Mouse (Mus musculus): ENCODE results near the gene Dop1a. TPM values are rescaled to one million over a fixed set of nuclear protein-coding genes. Genes with fewer than 3 reads are reported as not detected.

Dop1a gene
- polyA plus RNA-seq (2017; shearing (Covaris generic)): 47.7 TPM

DNA sequence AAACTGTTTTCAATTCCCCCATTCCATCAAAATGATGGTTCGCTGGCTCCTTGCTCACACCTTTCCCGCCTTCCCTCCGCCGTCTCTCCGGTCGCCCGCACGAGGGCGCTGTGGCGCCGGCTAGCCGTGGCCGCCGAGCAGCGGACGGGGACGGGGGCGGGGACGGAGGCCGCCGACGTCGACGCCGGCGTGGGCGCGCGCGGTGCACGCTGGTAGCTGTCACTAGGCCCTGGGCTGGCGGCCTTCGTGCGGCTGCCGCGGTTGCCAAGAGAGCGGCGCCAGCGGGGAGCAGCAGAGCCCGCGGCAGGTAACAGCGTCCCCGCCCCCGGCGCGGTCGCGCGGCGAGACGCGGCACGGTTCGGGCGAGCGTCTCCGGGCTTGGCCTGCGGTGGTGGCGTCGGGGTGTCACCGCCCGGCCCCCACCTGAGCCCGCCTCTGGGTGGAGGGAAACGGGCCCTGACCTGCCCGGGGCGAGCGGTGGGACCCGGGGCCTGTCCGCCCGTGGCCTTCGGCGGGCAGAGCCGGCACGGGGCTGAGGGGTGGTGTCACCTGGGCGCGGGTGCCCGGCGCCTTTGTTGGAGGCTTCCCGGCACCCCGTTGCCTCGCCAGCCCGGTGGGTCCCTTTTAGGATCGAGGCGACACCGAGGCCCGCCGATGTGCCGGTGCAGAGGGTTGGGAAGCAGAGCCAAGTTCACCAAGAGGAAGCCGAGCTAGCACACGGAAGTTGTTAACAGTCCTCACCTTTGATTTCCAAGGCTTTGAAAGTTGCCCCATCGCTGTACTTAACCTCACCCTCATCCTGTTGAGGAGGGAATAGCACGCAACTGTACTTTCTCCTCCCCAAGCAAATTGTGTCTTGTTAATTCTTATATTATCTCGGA lies at the start of gene Dop1a:
Dop1a (plus strand) TSS at position 165 of the 881 bp plus-strand sequence.

DNA sequence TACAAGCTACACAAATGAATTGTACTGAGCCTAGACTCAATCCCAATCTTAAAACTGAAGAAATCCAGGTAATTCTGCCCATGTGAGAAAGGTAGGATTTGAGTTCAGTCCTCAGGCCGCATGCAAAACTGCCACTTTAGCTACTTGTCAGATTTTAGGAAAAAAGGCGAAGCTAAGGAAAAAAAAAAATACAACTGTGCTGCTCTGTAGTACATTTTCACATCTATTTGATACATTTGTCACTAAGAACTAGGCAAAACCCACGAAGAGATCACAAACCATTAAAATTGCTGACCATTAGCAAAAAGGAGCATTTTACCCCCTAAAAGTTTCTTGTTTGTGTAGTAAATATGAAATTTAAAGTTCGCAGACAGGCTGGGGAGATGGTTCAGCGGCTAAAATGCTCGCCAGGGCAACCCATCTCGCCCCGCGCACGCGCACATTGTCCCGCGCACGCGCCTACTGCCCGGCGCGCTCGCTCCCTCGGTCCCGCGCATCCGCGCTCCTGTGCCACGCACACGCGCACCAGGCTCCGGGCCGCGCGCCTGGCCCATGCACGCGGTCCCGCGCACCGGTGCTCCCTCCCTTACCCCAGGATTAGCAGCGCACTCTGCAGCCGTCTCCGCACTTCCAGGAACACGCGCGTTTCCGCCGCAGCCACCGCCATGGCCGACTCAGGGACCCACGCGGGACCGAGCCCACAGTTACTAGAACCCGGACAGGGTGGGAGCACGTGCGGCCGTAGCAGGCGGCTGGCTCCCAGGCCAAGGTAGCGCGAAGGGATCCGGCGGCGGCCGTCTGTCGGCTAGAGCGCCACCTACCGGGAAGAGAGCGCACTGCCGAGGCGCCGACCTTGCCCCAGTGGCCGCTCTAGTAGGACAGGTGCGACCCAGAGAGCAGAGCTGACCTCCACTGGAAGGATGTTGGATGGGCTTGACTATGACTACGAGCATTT lies 2.5 kb upstream of the Dop1a start, which contains the start of gene Ube2cbp:
Ube2cbp (minus strand) TSS at position 800 of the 955 bp plus-strand sequence.

DNA sequence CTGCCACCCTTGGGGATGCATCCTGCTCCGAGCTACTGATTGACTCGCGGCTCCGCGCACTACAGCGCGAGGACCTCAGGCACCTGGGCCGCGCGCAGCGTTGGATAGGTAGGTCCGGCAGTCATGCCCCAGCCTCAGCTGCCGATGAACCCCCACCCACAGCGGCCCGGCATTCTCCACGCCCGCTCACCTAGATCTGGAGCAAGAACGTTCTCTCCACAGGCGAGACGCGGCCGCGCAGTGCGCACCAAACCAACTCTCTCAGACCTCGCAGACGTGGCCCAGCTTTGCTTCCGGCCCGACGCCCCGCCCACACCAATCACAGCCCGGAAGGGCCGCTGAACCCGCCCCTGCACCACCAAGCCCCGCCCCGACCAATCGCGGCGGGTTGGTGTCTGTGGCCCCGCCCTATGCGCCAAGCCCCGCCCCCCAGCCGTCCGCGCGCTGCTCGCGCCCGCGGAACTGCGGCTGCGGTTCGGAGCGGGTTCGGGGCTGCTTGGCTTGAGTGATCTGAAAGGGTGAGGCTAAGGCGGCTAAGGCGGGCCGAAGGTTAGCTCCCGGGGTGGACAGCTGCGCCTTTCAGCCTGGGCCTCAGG lies 104.7 kb downstream of the Dop1a start, which contains the start of the genes Pgm3 and Rwdd2a:
Pgm3 (minus strand) TSS at position 303 of the 596 bp plus-strand sequence.
Rwdd2a (plus strand) TSS at position 452 of the 596 bp plus-strand sequence.

Other genes with a start within 250 kb of the Dop1a start
- 3.5 TPM for gene Ube2cbp, start 2.2 kb upstream of the Dop1a start, polyA plus RNA-seq (2017; shearing (Covaris generic))
- gene Pgm3, start 104.7 kb downstream of the Dop1a start, polyA plus RNA-seq (2017; shearing (Covaris generic)): 16.0 TPM
- gene Rwdd2a, start 104.8 kb downstream of the Dop1a start, polyA plus RNA-seq (2017; shearing (Covaris generic)): 4.8 TPM
- 0.15 TPM for gene Me1, start 228.8 kb downstream of the Dop1a start, polyA plus RNA-seq (2017; shearing (Covaris generic))

Data from effector memory CD4-positive, alpha-beta T cell, adult 7 months (primary cell).